Mouse (Mus musculus) left cerebral cortex, adult 8-10 months (tissue): ENCODE results near the gene Ntn5. TPM values are rescaled to one million over a fixed set of nuclear protein-coding genes. Genes with fewer than 3 reads are reported as not detected.

Experiments used
- DNase-seq, 2 experiments: peaks; one replicate each; pipeline ENCODE4 v3.0.0; 2022; ENCODE audit warnings: low spot score in 2 of 2
- total RNA-seq, 4 experiments: library from RNA; stranded (reverse); gene quantifications; 2 replicates each; pipeline ENCODE4 v1.2.4; 2022

The Ntn5 gene
- total RNA-seq, 4 experiments from 2014 or later = 7.6 to 8.7 (median 8.2) TPM

DNA sequence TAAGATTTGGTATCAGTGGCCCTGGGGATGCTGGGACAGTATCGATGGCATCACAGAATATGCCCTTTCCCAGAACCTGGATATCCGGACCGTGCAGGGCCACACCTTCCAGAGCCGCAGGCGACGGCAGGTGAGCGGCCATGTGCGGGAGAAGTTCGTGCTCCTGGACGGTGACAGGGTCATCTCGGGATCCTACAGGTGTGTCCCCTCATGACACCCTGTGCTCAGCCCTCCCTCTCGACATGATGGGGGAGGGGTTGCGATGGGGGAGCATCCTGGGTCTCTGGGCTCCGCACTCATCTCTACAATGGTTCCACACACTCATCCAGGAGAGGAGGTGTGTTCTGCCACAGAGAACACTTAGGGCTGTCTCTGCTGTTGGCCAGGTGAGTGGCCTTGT is 40.0 kb downstream of the Ntn5 start:
- DNase-seq = no peak

DNA sequence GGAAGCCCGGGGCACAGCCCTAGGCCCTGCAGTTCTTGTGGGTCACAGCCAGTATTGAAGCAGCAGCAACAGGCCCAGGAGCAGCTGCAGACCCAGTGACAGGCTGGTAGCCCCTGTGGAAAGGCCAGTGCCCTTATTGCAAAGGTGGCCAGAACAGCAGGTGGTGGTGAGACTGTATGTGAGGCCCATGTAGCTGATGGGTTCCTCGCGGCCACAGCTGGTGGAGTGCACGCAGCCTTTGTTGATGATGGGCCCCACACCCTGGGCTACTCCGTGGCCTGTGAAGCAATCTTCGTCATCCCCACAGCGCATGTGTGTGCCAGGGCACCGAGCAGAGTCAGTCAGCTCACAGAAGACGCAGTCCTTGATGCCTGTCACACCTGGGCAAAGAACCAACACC is 41.3 kb downstream of the Ntn5 start:
- no peak for DNase-seq

DNA sequence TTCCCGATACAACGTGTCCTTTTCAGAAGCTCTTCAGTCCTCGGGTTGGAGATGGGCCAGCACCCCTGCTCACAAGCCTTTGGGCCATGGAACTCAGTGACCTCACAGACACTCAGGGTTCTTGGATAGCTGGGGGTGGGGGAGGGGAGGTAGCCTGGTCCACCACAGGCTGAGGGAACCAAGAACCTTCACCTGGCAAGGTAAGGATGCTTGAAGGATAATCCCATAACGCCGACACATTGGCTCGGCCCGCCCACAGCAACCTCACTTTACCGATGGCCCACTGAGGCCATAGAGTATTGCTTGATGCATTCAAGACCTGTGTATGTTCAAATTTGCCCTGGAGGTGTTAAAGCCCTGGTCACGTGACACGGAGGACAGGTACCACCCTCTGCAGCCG is 41.9 kb downstream of the Ntn5 start, which contains the start of gene Spaca4:
TSS of gene Spaca4 (minus strand) at position 101 of the 400 bp plus-strand sequence.
- no peak for DNase-seq

DNA sequence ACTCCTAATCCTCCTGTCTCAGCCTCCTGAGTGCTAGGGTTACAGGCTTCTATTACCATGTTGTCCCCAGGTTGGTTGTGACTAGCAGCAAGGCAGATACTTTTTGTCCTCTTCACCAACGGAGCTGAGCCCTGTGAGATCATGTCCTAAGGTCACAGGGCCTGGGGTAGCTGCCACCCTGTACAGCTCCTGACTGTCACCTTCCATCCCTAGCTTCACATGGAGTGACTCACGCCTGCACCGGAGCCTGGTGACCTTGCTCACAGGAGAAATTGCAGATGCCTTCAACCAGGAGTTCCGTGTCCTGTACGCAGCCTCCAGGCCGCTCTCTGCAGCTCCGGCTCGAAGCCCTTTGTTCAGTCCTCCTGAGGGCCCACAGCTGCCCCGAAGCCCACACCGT is 42.6 kb downstream of the Ntn5 start:
- DNase-seq = no peak

DNA sequence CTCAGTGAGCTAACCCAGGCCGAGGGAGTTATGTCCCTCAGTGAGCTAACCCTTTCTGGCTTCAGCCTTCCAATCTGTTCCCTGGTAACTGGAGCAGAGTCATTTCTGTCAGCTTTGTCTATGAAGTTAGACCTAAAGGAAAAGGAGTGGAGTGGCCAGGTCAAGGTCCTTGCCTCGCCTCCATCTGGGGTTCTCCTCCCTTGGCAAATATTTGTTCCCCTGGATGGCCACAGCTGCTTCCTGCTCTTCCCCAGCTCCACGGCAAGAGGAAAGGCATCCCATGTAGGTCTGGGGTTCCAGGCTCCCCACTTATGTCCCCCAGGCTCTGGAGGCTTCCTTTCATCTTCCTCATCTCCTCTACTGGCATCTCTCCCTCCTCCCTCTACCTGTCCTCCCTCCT is 43.8 kb downstream of the Ntn5 start:
- no peak for DNase-seq

DNA sequence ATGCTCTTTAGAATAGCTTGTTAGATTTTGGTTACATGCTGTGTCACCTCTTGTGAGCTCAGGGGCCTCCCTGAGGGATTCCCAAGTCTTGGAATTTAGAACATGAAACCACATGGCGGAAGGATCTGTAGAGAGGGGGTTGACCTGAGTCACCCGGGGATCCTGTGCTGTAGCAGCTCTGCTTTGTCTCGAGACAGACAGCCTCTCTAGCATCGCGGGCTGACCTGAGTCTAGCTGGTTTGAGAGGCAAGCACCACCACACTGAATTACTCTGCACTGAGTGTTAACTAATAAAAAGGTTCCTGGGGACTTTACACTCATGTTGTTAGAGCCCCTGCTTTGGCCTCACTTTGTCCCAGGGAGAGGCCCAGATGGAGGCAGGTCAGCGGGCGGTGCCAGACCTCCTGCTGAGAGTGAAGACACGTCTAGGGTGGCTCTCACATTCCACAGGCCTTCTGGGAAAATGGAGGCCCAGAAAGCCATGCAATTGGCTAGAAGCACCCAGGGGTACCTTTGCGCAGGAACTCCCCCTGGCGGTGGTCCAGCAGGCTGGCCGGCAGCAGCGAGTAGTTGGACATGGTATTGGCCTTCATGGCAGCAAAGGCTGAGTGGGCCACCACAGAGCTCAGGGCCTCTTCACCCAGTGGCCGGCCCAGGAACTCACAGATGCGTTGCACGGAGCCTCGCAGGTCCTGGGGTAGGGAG is 47.1 kb downstream of the Ntn5 start:
- DNase-seq = no peak

DNA sequence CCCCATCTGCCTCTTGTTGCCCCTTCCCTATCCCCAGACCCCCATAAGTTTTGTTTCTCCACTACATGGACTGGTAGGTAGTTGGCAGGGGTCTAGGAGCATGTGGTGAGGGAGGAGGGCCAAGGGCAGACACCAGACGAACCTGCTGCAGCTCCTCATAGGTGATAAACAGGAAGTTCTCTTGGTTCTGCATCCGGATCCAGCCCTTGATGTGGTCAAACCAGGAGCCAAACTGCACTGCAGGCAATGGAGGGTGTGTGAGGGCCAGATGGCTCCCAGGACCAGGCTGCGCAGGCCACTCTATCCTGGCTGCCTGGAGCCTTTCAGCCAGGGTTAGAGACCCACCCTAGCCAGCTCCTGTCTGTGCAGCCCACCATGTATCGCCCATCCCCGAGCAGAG is 49.7 kb downstream of the Ntn5 start:
- no peak for DNase-seq

DNA sequence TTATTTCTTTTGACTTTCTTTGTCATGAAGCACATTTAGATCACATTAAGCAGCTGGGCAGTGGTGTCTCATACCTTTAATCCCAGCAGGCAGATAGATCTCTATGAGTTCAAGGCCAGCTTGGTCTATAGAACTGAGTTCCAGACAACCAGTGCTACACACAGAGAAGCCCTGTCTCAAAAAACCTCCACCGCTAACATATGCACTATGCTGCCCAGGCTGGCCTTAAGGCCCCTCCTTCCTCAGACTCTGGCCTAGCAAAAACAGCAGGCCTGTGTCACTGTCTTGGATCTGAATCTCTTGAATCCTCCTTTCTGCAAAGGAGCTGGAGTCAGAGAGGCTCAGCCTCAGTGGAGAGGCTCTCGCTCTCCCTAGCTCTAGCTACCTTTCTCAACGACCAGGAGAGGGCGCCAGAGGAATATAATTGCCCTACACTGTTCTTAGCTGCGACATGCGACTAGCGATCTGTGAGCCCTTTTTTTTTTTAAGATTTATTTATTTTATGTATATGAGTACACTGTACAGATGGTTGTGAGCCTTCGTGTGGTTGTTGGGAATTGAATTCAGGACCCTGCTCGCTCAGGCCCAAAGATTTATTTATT is 55.4 kb downstream of the Ntn5 start:
- peak in 1 of 2 experiments; percentile 64 for DNase-seq

DNA sequence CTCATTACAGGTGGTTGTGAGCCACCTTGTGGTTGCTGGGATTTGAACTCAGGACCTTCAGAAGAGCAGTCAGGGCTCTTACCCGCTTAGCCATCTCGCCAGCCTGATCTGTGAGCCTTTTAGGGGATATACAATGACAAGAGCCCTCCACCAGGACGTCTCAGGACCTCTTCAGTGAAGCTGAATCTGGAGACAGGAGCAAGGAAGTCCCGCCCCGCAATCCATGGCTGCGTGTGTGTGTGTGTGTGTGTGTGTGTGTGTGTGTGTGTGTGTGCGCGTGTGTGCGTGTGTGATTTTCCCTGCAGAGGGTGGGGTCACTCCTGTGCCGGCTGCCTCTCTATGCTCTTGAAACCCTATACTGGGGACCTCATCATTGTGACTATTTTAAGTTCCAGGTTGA is 56.0 kb downstream of the Ntn5 start:
- no peak for DNase-seq

DNA sequence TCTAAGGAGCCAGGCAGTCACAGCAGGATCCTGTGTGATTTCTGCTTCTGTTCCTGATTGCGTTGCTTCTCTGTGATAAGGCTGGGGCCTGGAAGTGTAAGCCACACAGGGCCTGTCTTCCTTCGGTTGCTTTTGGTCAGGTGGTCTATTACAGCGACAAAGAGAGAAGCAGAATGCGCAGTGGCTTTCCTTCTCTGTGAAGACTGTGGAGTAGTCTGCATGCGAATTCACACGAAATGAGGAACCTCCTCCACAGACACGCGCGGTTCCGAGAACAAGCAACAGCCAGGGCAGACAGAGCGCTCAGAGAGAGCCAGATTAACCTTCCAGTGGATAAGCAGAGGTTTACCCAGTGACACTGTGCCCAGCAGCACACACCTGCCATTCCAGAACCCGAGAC is 57.5 kb downstream of the Ntn5 start:
- DNase-seq = no peak

DNA sequence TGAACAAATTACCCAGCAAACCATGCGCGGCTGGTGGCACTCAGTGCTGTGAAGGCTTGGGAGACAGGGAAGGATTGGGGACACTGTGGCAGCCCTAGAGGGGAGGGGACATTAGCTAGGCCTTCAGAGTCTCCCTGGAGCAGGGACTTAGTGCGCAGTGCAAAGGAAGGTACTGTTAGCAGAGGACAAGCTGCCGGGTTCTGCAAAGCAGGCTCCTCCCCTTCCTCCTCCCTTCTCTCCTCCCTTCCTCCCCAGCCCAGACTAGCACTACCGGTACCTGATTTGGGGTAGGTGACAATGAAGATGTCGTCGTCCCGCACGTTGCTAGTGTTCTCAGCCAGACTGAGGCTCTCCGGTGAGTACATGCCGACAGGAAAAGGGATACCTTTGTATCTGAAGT is 58.0 kb downstream of the Ntn5 start:
- peak in 1 of 2 experiments; percentile 30 for DNase-seq

DNA sequence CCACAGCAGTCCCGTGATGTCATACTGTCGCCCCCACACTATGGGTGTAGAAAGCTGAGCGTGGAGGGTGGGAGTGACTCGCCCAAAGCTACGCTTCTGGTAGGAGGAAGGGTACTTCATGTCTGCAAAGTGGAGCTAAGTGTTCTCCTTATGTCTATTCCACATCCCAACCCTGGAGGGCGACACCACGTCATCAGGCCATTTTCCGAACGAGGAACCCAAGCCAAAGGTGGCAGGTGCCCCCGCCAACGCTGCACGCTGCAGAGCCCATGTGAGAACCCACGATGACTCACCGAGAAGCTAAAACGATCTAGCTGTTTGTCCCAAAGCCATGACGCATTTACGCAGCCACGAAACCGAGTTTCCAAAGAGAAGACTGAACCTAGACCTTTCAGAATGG is 58.5 kb downstream of the Ntn5 start:
- DNase-seq = peak; percentile 65 to 87

Other genes starting within 250 kb of the Ntn5 start
- gene Gys1, start 249.2 kb upstream of the Ntn5 start, total RNA-seq = 10 to 100 TPM; 14.7 to 16.4 (median 15.1) TPM
- gene Ruvbl2, start 245.9 kb upstream of the Ntn5 start, total RNA-seq = 10 to 100 TPM; 30.0 to 37.5 (median 32.0) TPM
- 100 to 1,000 TPM; 206 to 283 (median 229) TPM for gene Ftl1, start 224.1 kb upstream of the Ntn5 start, total RNA-seq
- 10 to 100 TPM; 57.8 to 78.7 (median 67.0) TPM for gene Bax, start 217.1 kb upstream of the Ntn5 start, total RNA-seq
- not detected for gene Tulp2, start 202.1 kb upstream of the Ntn5 start, total RNA-seq
- 1 to 10 TPM in 3 of 4 experiments, not detected in 1; 1.9 to 3.2 (median 2.9) TPM for gene Gm45808, start 197.2 kb upstream of the Ntn5 start, total RNA-seq
- gene Dhdh, start 195.2 kb upstream of the Ntn5 start, total RNA-seq = 1 to 10 TPM; 5.9 to 7.0 (median 6.3) TPM
- 100 to 1,000 TPM in 3 of 4 experiments, 10 to 100 TPM in 1; 97.8 to 121 (median 110) TPM for gene Nucb1, start 173.6 kb upstream of the Ntn5 start, total RNA-seq
- gene Ppp1r15a, start 157.8 kb upstream of the Ntn5 start, total RNA-seq = 10 to 100 TPM; 16.0 to 27.0 (median 22.4) TPM
- gene Plekha4, start 157.7 kb upstream of the Ntn5 start, total RNA-seq = 1 to 10 TPM; 3.0 to 5.1 (median 4.0) TPM
- gene Hsd17b14, start 129.1 kb upstream of the Ntn5 start, total RNA-seq = 1 to 10 TPM in 2 of 4 experiments, under 1 TPM in 1, not detected in 1; 0.72 to 2.6 (median 1.2) TPM
- 10 to 100 TPM; 19.3 to 21.1 (median 19.9) TPM for gene Bcat2, start 113.9 kb upstream of the Ntn5 start, total RNA-seq
- not detected for gene Fgf21, start 68.5 kb upstream of the Ntn5 start, total RNA-seq
- gene Fut1, start 66.7 kb upstream of the Ntn5 start, total RNA-seq = under 1 TPM in 1 of 4 experiments, not detected in 3; 0.21 TPM
- gene Izumo1, start 62.2 kb upstream of the Ntn5 start, total RNA-seq = not detected
- 1 to 10 TPM; 5.9 to 7.6 (median 6.6) TPM for gene Rasip1, start 56.5 kb upstream of the Ntn5 start, total RNA-seq
- gene Mamstr, start 44.0 kb upstream of the Ntn5 start, total RNA-seq = 1 to 10 TPM; 3.5 to 6.0 (median 5.6) TPM
- gene Fut2, start 17.6 kb upstream of the Ntn5 start, total RNA-seq = under 1 TPM in 1 of 4 experiments, not detected in 3; 0.59 TPM
- gene Sec1, start 10.4 kb downstream of the Ntn5 start, total RNA-seq = 1 to 10 TPM in 1 of 4 experiments, under 1 TPM in 3; 0.63 to 1.1 (median 0.87) TPM
- 100 to 1,000 TPM; 230 to 247 (median 241) TPM for gene Car11, start 15.8 kb downstream of the Ntn5 start, total RNA-seq
- 100 to 1,000 TPM; 164 to 236 (median 186) TPM for gene Dbp, start 21.1 kb downstream of the Ntn5 start, total RNA-seq
- gene Rpl18, start 31.4 kb downstream of the Ntn5 start, total RNA-seq = 100 to 1,000 TPM; 340 to 384 (median 357) TPM
- gene Sphk2, start 34.0 kb downstream of the Ntn5 start, total RNA-seq = 10 to 100 TPM; 24.9 to 27.4 (median 25.3) TPM
- gene Fam83e, start 37.2 kb downstream of the Ntn5 start, total RNA-seq = under 1 TPM in 1 of 4 experiments, not detected in 3; 0.14 TPM
- gene Spaca4, start 41.8 kb downstream of the Ntn5 start, total RNA-seq = not detected
- 100 to 1,000 TPM; 219 to 241 (median 237) TPM for gene Lmtk3, start 99.7 kb downstream of the Ntn5 start, total RNA-seq
- 10 to 100 TPM; 12.9 to 15.9 (median 14.9) TPM for gene Sult2b1, start 100.6 kb downstream of the Ntn5 start, total RNA-seq
- gene Cyth2, start 130.6 kb downstream of the Ntn5 start, total RNA-seq = 100 to 1,000 TPM; 184 to 196 (median 188) TPM
- 1 to 10 TPM; 1.9 to 2.5 (median 2.3) TPM for gene Kcnj14, start 140.8 kb downstream of the Ntn5 start, total RNA-seq
- gene Grwd1, start 146.9 kb downstream of the Ntn5 start, total RNA-seq = 10 to 100 TPM; 20.5 to 22.8 (median 21.6) TPM
- gene Kdelr1, start 188.8 kb downstream of the Ntn5 start, total RNA-seq = 10 to 100 TPM; 67.2 to 79.8 (median 74.9) TPM
- 10 to 100 TPM; 11.1 to 12.9 (median 11.8) TPM for gene Grin2d, start 194.4 kb downstream of the Ntn5 start, total RNA-seq
- gene Syngr4, start 212.7 kb downstream of the Ntn5 start, total RNA-seq = under 1 TPM in 1 of 4 experiments, not detected in 3; 0.98 TPM
- gene Tmem143, start 212.9 kb downstream of the Ntn5 start, total RNA-seq = 10 to 100 TPM; 18.7 to 24.9 (median 22.7) TPM
- 1 to 10 TPM; 4.3 to 7.4 (median 6.3) TPM for gene Emp3, start 237.4 kb downstream of the Ntn5 start, total RNA-seq
- 1 to 10 TPM; 2.1 to 3.7 (median 2.9) TPM for gene Ccdc114, start 240.1 kb downstream of the Ntn5 start, total RNA-seq